Mouse (Mus musculus) megakaryocyte, embryonic 14.5 days (primary cell): Measurements from ENCODE around the gene Ninj1.

Source experiments
- FLI1 ChIP-seq: IDR thresholded peaks from 2 replicates; pipeline ENCODE4 v1.6.1; 2012; ENCODE audit warnings: low read length, inconsistent platforms, mixed read lengths
- GATA1 ChIP-seq: IDR thresholded peaks from 3 replicates; pipeline ENCODE4 v1.6.1; 2012; ENCODE audit warnings: mixed read lengths, low read length, inconsistent platforms, borderline replicate concordance

DNA sequence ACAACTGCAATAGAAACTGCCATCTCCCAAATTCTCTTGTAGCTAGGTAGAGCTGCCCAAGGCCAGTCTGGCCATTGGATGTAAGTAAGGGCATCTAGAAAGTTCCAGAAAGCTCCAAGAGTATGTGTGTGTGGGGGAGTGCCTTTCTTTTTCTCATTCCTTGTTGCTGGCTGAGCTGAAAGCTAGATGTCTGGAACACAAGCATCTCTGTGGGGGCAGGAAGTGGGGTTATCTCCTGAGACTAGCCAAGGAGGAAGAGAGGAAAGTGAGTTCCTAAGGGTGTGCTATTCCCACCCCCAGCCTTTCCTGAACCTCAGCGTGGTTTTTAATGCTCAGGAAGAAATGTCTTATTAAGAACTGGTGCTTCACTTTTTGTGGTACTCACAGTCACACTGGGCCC, 15.6 kb upstream of the Ninj1 start:
- TF ChIP-seq GATA1 (no peak), FLI1 (no peak)
